13 mouse cellular contexts compared by ENCODE assay signal in genomic region chr15:81102274-81102879, GRCm38 (mm10).
"Had no signal": no experiment of that assay in that cellular context is flagged by ENCODE, and none has a peak within 500 bp of the region (broad histone marks: within the 10 kb centered on the region; RNA-seq: fewer than 3 reads in every experiment).

No protein-coding gene starts in this region.

- DNase-seq: kidney, postnatal 10 days; kidney, postnatal 4 days; liver; liver, embryonic 13.5 days; liver, postnatal 0 days; lung, postnatal 14 days; right cerebral cortex, postnatal 4 days; thymus, postnatal 4 days had no signal

- H3K36me3 ChIP-seq: limb, embryonic 12.5 days; liver, embryonic 13.5 days; lung, embryonic 15.5 days; midbrain, embryonic 12.5 days; neural tube, embryonic 15.5 days; stomach, embryonic 15.5 days had no signal

- H3K4me2 ChIP-seq: limb, embryonic 12.5 days; liver, embryonic 13.5 days; lung, embryonic 15.5 days; midbrain, embryonic 12.5 days; neural tube, embryonic 15.5 days; stomach, embryonic 15.5 days had no signal

- H3K27ac ChIP-seq: limb, embryonic 12.5 days; liver, embryonic 13.5 days; lung, embryonic 15.5 days; midbrain, embryonic 12.5 days; neural tube, embryonic 15.5 days; stomach, embryonic 15.5 days had no signal

- H3K9ac ChIP-seq: limb, embryonic 12.5 days; liver, embryonic 13.5 days; liver, postnatal 0 days; lung, embryonic 15.5 days; midbrain, embryonic 12.5 days; neural tube, embryonic 15.5 days; stomach, embryonic 15.5 days had no signal

- H3K4me3 ChIP-seq: limb, embryonic 12.5 days; liver, embryonic 13.5 days; lung, embryonic 15.5 days; midbrain, embryonic 12.5 days; neural tube, embryonic 15.5 days; stomach, embryonic 15.5 days had no signal

- H3K27me3 ChIP-seq: limb, embryonic 12.5 days; liver, embryonic 13.5 days; lung, embryonic 15.5 days; midbrain, embryonic 12.5 days; neural tube, embryonic 15.5 days; stomach, embryonic 15.5 days had no signal

- H3K9me3 ChIP-seq: limb, embryonic 12.5 days; liver, embryonic 13.5 days; lung, embryonic 15.5 days; midbrain, embryonic 12.5 days; neural tube, embryonic 15.5 days; stomach, embryonic 15.5 days had no signal

- ATAC-seq: liver, postnatal 0 days had no signal
